In genomic region chr1:34167151-34168057, GRCm38 (mm10) we compare ENCODE assay signal across 9 mouse cellular contexts.
DNase-seq lines count a peak whose midpoint lies in the region; ATAC-seq lines count a peak whose summit lies in the region.
"Had no signal": no experiment of that assay in that cellular context is flagged by ENCODE, and none has a peak within 500 bp of the region (broad histone marks: within the 10 kb centered on the region; RNA-seq: fewer than 3 reads in every experiment).

No protein-coding gene starts in this region.

- H3K9me3 ChIP-seq in heart, embryonic 10.5 days = no peaks in the 10 kb centered on the region
- H3K9me3 ChIP-seq in neural tube, embryonic 14.5 days (ENCODE audit: control insufficient read depth, low read length) = no peaks in the 10 kb centered on the region
- H3K9me3 ChIP-seq: liver, embryonic 13.5 days had no signal

- H3K9ac ChIP-seq in neural tube, embryonic 14.5 days (replicated peaks; ENCODE audit: low read depth, low read length) = no peak overlapping the region
- H3K9ac ChIP-seq: liver, embryonic 13.5 days had no signal

- intact Hi-C loops in heart, postnatal 25 days (cut with DNase I) = loop anchor here (2.0 to 5.0 kb wide), 2 partner anchors 107 to 275 kb away; no protein-coding TSS in a partner anchor

- H3K36me3 ChIP-seq in heart, embryonic 10.5 days = peaks cover 61% of the 10 kb centered on the region
- peaks cover 41% of the 10 kb centered on the region for H3K36me3 ChIP-seq in neural tube, embryonic 14.5 days (ENCODE audit: control insufficient read depth, insufficient read depth, low read length)

- no peak overlapping the region for H3K4me2 ChIP-seq in neural tube, embryonic 14.5 days (ENCODE audit: low read depth, low read length)
- H3K4me2 ChIP-seq: liver, embryonic 13.5 days had no signal

- peak; percentile 98 for DNase-seq in heart, adult 11 months
- no peak for DNase-seq in heart, embryonic 10.5 days (ENCODE audit: low spot score)
- DNase-seq in urinary bladder, postnatal 14 days (ENCODE audit: low spot score) = peak; percentile 69
- DNase-seq in urinary bladder, adult 2 months (ENCODE audit: low spot score) = no peak
- DNase-seq in heart, postnatal 25 days (ENCODE audit: low spot score) = peak; percentile 39
- DNase-seq in left cerebral cortex, adult 11 months (ENCODE audit: low spot score) = no peak
- DNase-seq: liver, embryonic 13.5 days had no signal

- 66% methylated on average over 19 of the region's 19 CpGs for WGBS in heart, embryonic 10.5 days
- WGBS in neural tube, embryonic 14.5 days = 64% methylated on average over 19 of the region's 19 CpGs

- 0 out of 2 replicates have a peak, but pooled peaks cover 6% of the 10 kb centered on the region for H3K4me1 ChIP-seq in heart, embryonic 10.5 days
- no peaks in the 10 kb centered on the region for H3K4me1 ChIP-seq in neural tube, embryonic 14.5 days (ENCODE audit: control insufficient read depth, insufficient read depth, low read length)
- H3K4me1 ChIP-seq: liver, embryonic 13.5 days had no signal

- H3K4me3 ChIP-seq in heart, embryonic 10.5 days = no peak overlapping the region
- no peak overlapping the region for H3K4me3 ChIP-seq in neural tube, embryonic 14.5 days (ENCODE audit: low read depth, low read length)
- H3K4me3 ChIP-seq: liver, embryonic 13.5 days had no signal

- H3K27me3 ChIP-seq in heart, embryonic 10.5 days (ENCODE audit: insufficient read depth, poor library complexity, severe bottlenecking) = no peaks in the 10 kb centered on the region
- no peaks in the 10 kb centered on the region for H3K27me3 ChIP-seq in neural tube, embryonic 14.5 days (ENCODE audit: control insufficient read depth, insufficient read depth, low read length)
- H3K27me3 ChIP-seq: liver, embryonic 13.5 days had no signal

- ATAC-seq in neural tube, embryonic 14.5 days (ENCODE audit: low read depth) = peak; percentile 50; the same call in 1 of the 2 replicates
- no peak for ATAC-seq in activated CD4-positive, CD25-positive, alpha-beta regulatory T cell, adult 4 months

- H3K27ac ChIP-seq in heart, embryonic 10.5 days = no peak overlapping the region
- no peak overlapping the region; the same call in 1 of the 2 replicates for H3K27ac ChIP-seq in neural tube, embryonic 14.5 days (ENCODE audit: low read depth, low read length)
- H3K27ac ChIP-seq: liver, embryonic 13.5 days had no signal

Comparison
In these comparisons a context has a peak if more than half of its experiments do, and no peak if none do; other contexts are left out.
1. DNase-seq: peak in heart, adult 11 months (single experiment), urinary bladder, postnatal 14 days (single experiment) and heart, postnatal 25 days (single experiment); none in heart, embryonic 10.5 days (single experiment), urinary bladder, adult 2 months (single experiment) and left cerebral cortex, adult 11 months (single experiment).